Mouse (Mus musculus): Measurements from ENCODE around the gene Coq7.
A peak's percentile ranks its signal among the peaks of the same experiment; 100 is the strongest.

- TF ChIP-seq CTCF (IDR thresholded peaks at IDR 0.05; ENCODE audit: insufficient read depth, low read length) = no peak
- peak; percentile 31; the same call in 1 of the 2 replicates for TF ChIP-seq POLR2A (IDR thresholded peaks at IDR 0.05; ENCODE audit: borderline replicate concordance, extremely low read depth, low read depth, low read length)
Observed at GRCm38 (mm10) chr7:118488060-118488664, 45.0 kb downstream of the Coq7 start.
